Mouse (Mus musculus): ENCODE data around the gene Adamts16.

DNA sequence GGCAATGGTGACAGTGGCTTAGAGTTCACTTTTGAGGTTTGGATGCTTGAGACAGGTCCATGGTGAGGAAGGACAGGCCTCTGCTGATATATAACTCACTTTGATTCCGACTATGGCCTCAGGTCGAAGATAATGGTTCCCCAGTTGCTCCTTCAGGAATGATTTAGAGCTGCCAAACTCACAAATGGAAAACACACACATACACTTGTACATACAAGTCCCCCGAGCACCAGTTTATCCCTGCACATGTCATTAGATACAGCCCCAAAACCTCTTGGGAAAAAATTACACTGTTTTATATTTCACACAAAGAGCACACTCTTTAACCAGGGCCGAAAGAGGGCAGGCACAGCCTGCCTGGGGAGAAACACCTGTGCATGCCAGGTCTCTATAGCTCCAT is 14.1 kb downstream of the Adamts16 start:
- TF ChIP-seq CTCF (IDR thresholded peaks at IDR 0.05; ENCODE audit: low read depth, low read length) (no peak), EP300 (IDR thresholded peaks at IDR 0.05; ENCODE audit: insufficient read depth, low read depth, low read length) (no peak), POLR2A (IDR thresholded peaks at IDR 0.05; ENCODE audit: insufficient read depth, low read length) (no peak)
